ENCODE assay signal across 20 mouse cellular contexts in the genomic region with DNA sequence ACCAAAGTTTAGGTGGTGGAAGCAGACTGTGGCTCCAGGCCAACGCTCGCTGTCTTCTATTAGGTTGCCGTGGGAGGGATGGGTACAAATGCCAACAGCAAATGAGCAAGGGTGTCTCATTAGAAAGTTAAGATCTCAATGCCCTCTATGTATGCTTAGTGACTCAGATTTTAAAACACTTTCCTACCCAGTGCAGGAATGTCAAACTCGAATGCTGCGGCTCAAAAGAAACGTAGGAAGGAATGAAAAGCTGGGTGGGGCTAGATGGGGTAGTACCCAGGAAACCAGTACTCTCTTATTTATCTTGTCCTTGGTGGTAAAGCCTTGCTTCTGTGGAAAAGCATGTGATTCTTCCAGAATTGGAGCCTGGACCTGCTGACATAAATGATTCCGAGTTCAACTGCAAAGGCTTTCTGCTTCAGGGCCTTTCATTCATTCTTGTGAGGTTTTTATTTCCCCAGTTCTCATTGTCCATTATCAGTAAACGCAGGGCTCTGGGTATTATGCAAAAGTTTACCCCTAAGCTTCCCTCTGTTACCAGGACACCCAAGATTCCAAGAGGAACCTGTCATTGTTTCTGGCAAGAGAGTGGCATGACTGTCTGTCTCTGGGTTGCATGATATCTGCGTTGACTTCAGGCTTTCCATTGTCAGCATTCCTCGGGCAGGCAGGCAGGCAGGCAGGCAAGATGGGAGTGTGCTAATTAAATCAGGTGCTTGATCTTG.
DNase-seq lines count a peak whose midpoint lies in the region; ATAC-seq and TF ChIP-seq lines count a peak whose summit lies in the region.
"Had no signal": no experiment of that assay in that cellular context is flagged by ENCODE, and none has a peak within 500 bp of the region (broad histone marks: within the 10 kb centered on the region; RNA-seq: fewer than 3 reads in every experiment).

No protein-coding gene starts in this region.

- in situ Hi-C loops in Patski (cut with MboI; ENCODE audit: low pct_unique_long_range_greater_than_20kb): no loop called here

- peak overlapping the region; percentile 42 for H3ac ChIP-seq in C2C12 (ENCODE audit: control insufficient read depth, insufficient read length, low read depth)
- no peak overlapping the region for H3ac ChIP-seq in myocyte (ENCODE audit: control insufficient read depth, insufficient read length)

- H3K4me3 ChIP-seq in C2C12 (ENCODE audit: insufficient read depth, poor library complexity, severe bottlenecking) (no peak overlapping the region), myocyte (no peak overlapping the region)
- no peak overlapping the region for H3K4me3 ChIP-seq in thymus, adult 2 months (ENCODE audit: control insufficient read depth, insufficient read depth, low read length)
- H3K4me3 ChIP-seq: embryonic facial prominence, embryonic 12.5 days; neural tube, embryonic 12.5 days had no signal

- peak; percentile 87 for ATAC-seq in Patski
- ATAC-seq: forebrain, embryonic 16.5 days had no signal

- no peaks in the 10 kb centered on the region for H3K4me1 ChIP-seq in thymus, adult 2 months (replicated peaks; ENCODE audit: control insufficient read depth, insufficient read depth, low read length)
- H3K4me1 ChIP-seq: neural tube, embryonic 12.5 days had no signal

- TF ChIP-seq POLR2A in myocyte (IDR thresholded peaks at IDR 0.05; ENCODE audit: insufficient read length, low read depth): no peak
- no peak for TF ChIP-seq POLR2A in thymus, adult 2 months (IDR thresholded peaks at IDR 0.05; ENCODE audit: control insufficient read depth, extremely low read depth, insufficient read depth, low read length, poor library complexity)

- peak; percentile 6 to 13 for DNase-seq in lung, adult 18-20 months
- no peak for DNase-seq in lung, postnatal 4 days
- peak; percentile 77 for DNase-seq in Patski (ENCODE audit: low read depth, low spot score)
- DNase-seq in cerebellum, adult 9-11 months: no peak
- no peak for DNase-seq in thymus, adult 2 months
- DNase-seq: adrenal gland, postnatal 25 days; cerebellum, adult 8-10 months; kidney, adult 11 months; left cerebral cortex, postnatal 4 days; lung, embryonic 14.5 days; right cerebral cortex, postnatal 25 days; thymus, postnatal 4 days had no signal

- H3K27ac ChIP-seq in thymus, adult 2 months (ENCODE audit: control insufficient read depth, insufficient read depth, low read length): no peak overlapping the region
- H3K27ac ChIP-seq: embryonic facial prominence, embryonic 12.5 days; hindbrain, postnatal 0 days; kidney, postnatal 0 days; neural tube, embryonic 12.5 days had no signal

- H3K79me2 ChIP-seq in C2C12 (ENCODE audit: control insufficient read depth, insufficient read depth) (no peaks in the 10 kb centered on the region), myocyte (ENCODE audit: control insufficient read depth, insufficient read depth) (no peaks in the 10 kb centered on the region)

- H3K27me3 ChIP-seq in C2C12 (ENCODE audit: control insufficient read depth, insufficient read depth, insufficient read length) (no peaks in the 10 kb centered on the region), Patski (no peaks in the 10 kb centered on the region), myocyte (ENCODE audit: control insufficient read depth, insufficient read depth, insufficient read length) (no peaks in the 10 kb centered on the region)
- H3K27me3 ChIP-seq in thymus, adult 2 months (ENCODE audit: control insufficient read depth, insufficient read depth, low read length): no peaks in the 10 kb centered on the region
- H3K27me3 ChIP-seq: CH12.LX; embryonic facial prominence, embryonic 12.5 days; neural tube, embryonic 12.5 days had no signal

- POLR2A ChIA-PET in Patski (lab: Charles Lee): no interaction called here

- H3K36me3 ChIP-seq in C2C12 (ENCODE audit: control insufficient read depth, insufficient read depth) (no peaks in the 10 kb centered on the region), myocyte (ENCODE audit: control insufficient read depth, insufficient read depth) (no peaks in the 10 kb centered on the region)
- no peaks in the 10 kb centered on the region for H3K36me3 ChIP-seq in thymus, adult 2 months (ENCODE audit: control insufficient read depth, insufficient read depth, low read length)
- H3K36me3 ChIP-seq: embryonic facial prominence, embryonic 12.5 days; neural tube, embryonic 12.5 days had no signal

- no peaks in the 10 kb centered on the region for H3K79me3 ChIP-seq in C2C12 (ENCODE audit: low read depth)

- H3K4me2 ChIP-seq in myocyte (ENCODE audit: low read depth): peak overlapping the region; percentile 69
- H3K4me2 ChIP-seq: embryonic facial prominence, embryonic 12.5 days; lung, embryonic 14.5 days; neural tube, embryonic 12.5 days had no signal

- no peak for TF ChIP-seq CTCF in C2C12 (IDR thresholded peaks at IDR 0.05; ENCODE audit: control insufficient read depth, insufficient read depth, insufficient read length)
- TF ChIP-seq CTCF in Patski (IDR thresholded peaks at IDR 0.05): no peak
- no peak for TF ChIP-seq CTCF in thymus, adult 2 months (IDR thresholded peaks at IDR 0.05; ENCODE audit: borderline replicate concordance, control insufficient read depth, extremely low read depth, insufficient read depth, low read length, poor library complexity)

- CTCF ChIA-PET in Patski (lab: Charles Lee): interaction anchor here (1.3 kb wide), 1 partner anchor 62 kb away, joined by 3 read pairs; no protein-coding TSS in a partner anchor

- WGBS in thymus, adult 2 months: 97% methylated on average over 10 of the region's 10 CpGs

TF ChIP-seq in C2C12, 6 proteins besides CTCF, POLR2A, EP300 and RAD21:
- peak; percentile 37 for TF ChIP-seq MYOD1 (IDR thresholded peaks at IDR 0.05; ENCODE audit: control insufficient read depth, insufficient read length, low read depth)
- peak; percentile 45 for TF ChIP-seq FOSL1 (IDR thresholded peaks at IDR 0.05; ENCODE audit: insufficient read depth, low read length, poor library complexity, severe bottlenecking)
- TF ChIP-seq MYOG (IDR thresholded peaks at IDR 0.05; ENCODE audit: control insufficient read depth, extremely low read depth, insufficient read length): no peak
- TF ChIP-seq CEBPB (IDR thresholded peaks at IDR 0.05; ENCODE audit: low read depth): peak; percentile 61
- TF ChIP-seq USF1 (IDR thresholded peaks at IDR 0.05; ENCODE audit: low read depth): no peak
- TF ChIP-seq MAX (IDR thresholded peaks at IDR 0.05): peak; percentile 31

TF ChIP-seq in myocyte, 11 proteins besides CTCF, POLR2A, EP300 and RAD21:
- TF ChIP-seq TCF12 (IDR thresholded peaks at IDR 0.05; ENCODE audit: insufficient read depth, poor library complexity, severe bottlenecking): no peak
- TF ChIP-seq MYOG (IDR thresholded peaks at IDR 0.05; ENCODE audit: control insufficient read depth in 1 of 3, insufficient read depth in 1 of 3, insufficient read length in 2 of 3, low read depth in 2 of 3): peak in 1 of 3 experiments; percentile 17
- no peak for TF ChIP-seq USF1 (IDR thresholded peaks at IDR 0.05; ENCODE audit: low read depth)
- TF ChIP-seq MYOD1 (IDR thresholded peaks at IDR 0.05; ENCODE audit: control insufficient read depth in 1 of 3, insufficient read length in 2 of 3, low read depth in 2 of 3): no peak
- no peak for TF ChIP-seq MAX (IDR thresholded peaks at IDR 0.05; ENCODE audit: low read depth)
- TF ChIP-seq TCF3 (IDR thresholded peaks at IDR 0.05; ENCODE audit: insufficient read length, low read depth): no peak
- TF ChIP-seq POLR2AphosphoS2 (IDR thresholded peaks at IDR 0.05; ENCODE audit: insufficient read length, low read depth): no peak
- no peak for TF ChIP-seq REST (IDR thresholded peaks at IDR 0.05; ENCODE audit: insufficient read depth, insufficient read length)
- peak; percentile 45; the same call in 1 of the 2 replicates for TF ChIP-seq CEBPB (IDR thresholded peaks at IDR 0.05; ENCODE audit: insufficient read depth, poor library complexity, severe bottlenecking)
- TF ChIP-seq SRF (IDR thresholded peaks at IDR 0.05; ENCODE audit: control insufficient read depth, insufficient read length, low read depth): no peak
- no peak for TF ChIP-seq E2F4 (IDR thresholded peaks at IDR 0.05; ENCODE audit: insufficient read depth)

Comparison
In these comparisons a context has a peak if more than half of its experiments do, and no peak if none do; other contexts are left out.
1. DNase-seq: peak in lung, adult 18-20 months (2 of 2) and Patski (single experiment); none in lung, postnatal 4 days (0 of 2), cerebellum, adult 9-11 months (single experiment) and thymus, adult 2 months (single experiment).